Mouse (Mus musculus): ENCODE data around the gene Arid3a.

GRCm38 (mm10) chr10:79920958-79921535, 5.8 kb upstream of the Arid3a start, which contains the start of gene R3hdm4:
- no peak for TF ChIP-seq EP300 (IDR thresholded peaks at IDR 0.05; ENCODE audit: low read depth)
- no peak for TF ChIP-seq CTCF (IDR thresholded peaks at IDR 0.05; ENCODE audit: low read depth)
